Mouse (Mus musculus): ENCODE results near the gene Amtn.
"Not testable (repeated sequence)": the region's sequence is repeated elsewhere in the genome, so short reads cannot be mapped to it uniquely, and the experiment has no call there.

The Amtn gene

DNA sequence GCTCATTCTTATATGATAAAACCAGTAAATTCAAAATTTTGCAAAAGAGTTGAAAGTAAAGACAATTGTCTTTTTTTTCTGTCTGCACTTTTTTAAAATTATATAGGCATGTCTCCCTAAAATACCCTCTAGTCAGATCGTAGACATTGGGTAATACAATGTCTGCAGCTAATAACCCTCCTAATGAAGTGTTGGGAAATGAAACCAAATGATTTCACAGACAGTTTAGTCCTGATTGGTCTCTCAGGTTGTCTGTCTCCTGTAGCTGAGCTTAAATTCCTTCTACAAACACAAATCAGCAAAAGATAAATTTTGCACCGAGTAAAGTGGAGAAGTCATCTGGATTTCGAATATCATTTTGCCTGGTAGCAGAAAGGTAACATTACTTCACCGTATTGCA lies at the start of gene Amtn:
Amtn (plus strand) TSS at position 301 of the 400 bp plus-strand sequence.
- DNase-seq = no peak

DNA sequence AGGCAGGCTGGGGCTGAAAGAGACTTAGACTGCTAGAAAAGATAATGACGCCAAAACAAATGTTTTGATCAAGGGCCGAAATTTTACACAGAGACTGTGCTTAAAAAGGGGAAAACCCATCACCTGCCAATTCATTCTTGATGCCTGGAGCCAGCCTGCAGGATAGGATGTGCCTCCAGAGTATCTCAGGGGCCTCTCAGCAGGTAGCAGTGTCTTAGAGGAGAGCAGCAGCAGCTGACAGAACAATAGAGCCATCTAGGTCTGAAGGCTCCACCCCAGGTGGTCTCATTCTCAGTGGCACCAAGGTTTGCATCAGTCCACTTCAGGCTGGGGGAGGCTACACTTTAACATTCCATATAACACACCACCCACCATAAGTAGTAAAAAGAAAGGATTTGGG lies 27.4 kb upstream of the Amtn start:
- not testable (repeated sequence) for DNase-seq

GRCm38 (mm10) chr5:88364768-88365167 lies 11.1 kb upstream of the Amtn start:
- DNase-seq = peak; percentile 12

DNA sequence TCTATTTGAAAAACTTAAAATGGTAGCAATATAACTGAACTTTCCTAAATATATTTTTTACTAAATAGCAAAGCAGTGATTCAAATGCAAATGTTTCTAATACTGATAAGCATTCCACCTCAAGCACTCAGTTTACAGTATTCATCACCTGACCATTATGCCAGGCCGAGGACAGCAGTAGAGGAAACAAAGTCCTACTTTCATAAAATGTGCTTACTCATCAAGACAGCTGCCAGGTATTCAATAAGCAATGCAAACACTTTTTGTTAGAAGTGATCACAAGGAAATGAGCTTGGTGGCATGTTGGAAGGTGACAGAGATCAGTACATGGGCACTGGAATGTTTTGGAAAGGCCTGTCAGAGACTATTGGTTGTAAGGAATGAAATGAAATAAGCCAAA lies 9.0 kb upstream of the Amtn start:
- no peak for DNase-seq

- DNase-seq = no peak
Measured at GRCm38 (mm10) chr5:88370578-88371232, 5.2 kb upstream of the Amtn start.

DNA sequence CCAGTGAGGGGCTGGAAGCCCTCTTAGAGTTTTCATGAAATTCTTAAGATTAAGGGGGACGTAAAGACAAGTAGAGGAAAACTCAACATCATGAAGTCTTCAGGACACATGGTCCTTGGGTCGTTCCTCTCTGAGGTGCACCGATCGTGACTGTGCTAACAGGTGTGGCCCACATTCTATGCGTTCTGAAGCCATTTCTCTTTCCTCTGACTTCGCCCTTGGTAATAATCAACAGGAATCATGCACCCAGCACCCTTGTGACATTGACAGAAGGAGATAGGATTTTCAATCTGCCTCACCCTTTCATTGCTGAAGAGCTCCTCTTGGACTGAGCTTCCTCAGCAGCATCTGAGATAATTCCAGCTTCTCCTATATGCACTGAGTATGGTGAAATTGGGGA lies 3.3 kb upstream of the Amtn start:
- DNase-seq = no peak

- not testable (repeated sequence) for DNase-seq
Measured at GRCm38 (mm10) chr5:88391960-88392359, 16.1 kb downstream of the Amtn start.

- peak; percentile 12 for DNase-seq
Measured at GRCm38 (mm10) chr5:88398581-88398980, 22.7 kb downstream of the Amtn start.

GRCm38 (mm10) chr5:88399849-88400248 lies 23.9 kb downstream of the Amtn start:
- DNase-seq = peak; percentile 69

DNA sequence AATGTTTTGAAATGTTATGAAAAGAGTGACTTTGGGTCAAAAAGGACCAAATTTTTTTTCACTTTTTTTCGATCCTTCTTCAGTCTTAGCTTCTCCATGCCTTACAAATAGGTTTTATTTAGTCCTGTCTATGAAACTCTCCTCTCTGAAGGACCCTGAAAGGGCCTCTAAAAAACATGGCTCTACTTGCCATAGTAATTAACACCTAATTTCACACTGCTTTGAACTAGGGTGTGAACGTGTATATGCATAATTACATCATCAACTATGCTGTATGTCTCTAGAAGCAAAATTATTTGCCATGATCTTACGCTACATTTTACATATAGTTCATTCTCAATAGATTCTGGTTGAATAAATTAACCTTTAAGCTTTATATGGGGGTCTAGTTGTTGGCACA lies 25.6 kb downstream of the Amtn start:
- no peak for DNase-seq

- no peak for DNase-seq
Measured at GRCm38 (mm10) chr5:88420319-88421065, 44.6 kb downstream of the Amtn start.

DNA sequence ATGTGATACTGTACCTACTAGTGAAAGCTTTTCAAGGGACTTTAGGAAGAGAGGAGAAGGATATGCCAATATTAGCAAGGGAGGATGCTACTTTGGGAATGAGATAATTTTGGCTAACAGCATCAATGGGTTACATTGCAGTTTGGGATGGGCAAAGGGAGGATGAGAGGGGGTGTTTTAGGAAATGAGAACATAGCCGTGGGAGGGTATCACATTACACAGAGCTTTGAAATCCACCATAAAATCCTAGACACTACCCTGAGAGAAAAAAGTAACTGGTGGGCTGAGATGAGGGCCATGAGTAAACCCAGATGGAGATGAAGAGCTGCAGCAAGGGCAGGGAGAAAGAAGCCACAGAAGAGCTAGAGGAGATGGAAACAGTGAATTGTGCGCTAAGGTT lies 49.0 kb downstream of the Amtn start:
- DNase-seq = not testable (repeated sequence)

GRCm38 (mm10) chr5:88426753-88427152 lies 50.8 kb downstream of the Amtn start:
- no peak for DNase-seq
